In genomic region chr15:85811535-85812277, GRCm38 (mm10) we compare ENCODE assay signal across 8 mouse cellular contexts. TPM values are rescaled to one million over a fixed set of nuclear protein-coding genes. Genes with fewer than 3 reads are reported as not detected.
DNase-seq lines count a peak whose midpoint lies in the region; ATAC-seq lines count a peak whose summit lies in the region.

Gene Cdpf1 (minus strand): TSS chr15:85811697.

- 3% methylated on average over 33 of the region's 36 CpGs for WGBS in heart, embryonic 14.5 days
- WGBS in liver, embryonic 13.5 days (ENCODE audit: insufficient replicate concordance): 3% methylated on average over 34 of the region's 36 CpGs
- 2% methylated on average over 36 of the region's 36 CpGs for WGBS in stomach, embryonic 16.5 days

- peak; percentile 98 for DNase-seq in CD4-positive, CD25-positive, alpha-beta regulatory T cell, adult 2 months (ENCODE audit: low read depth, low spot score)
- DNase-seq in fibroblast of lung, adult 2 months (ENCODE audit: low read depth): peak; percentile 95
- DNase-seq in kidney, postnatal 14 days: peak; percentile 99
- DNase-seq in liver, embryonic 13.5 days: peak; percentile 98
- DNase-seq in neural tube, embryonic 10.5 days (ENCODE audit: extremely low spot score, low spot score): peak; percentile 98

- H3K4me2 ChIP-seq in heart, embryonic 14.5 days (ENCODE audit: low read length): peak within 1 kb of the TSS; percentile 82
- H3K4me2 ChIP-seq in liver, embryonic 13.5 days: peak within 1 kb of the TSS; percentile 74
- H3K4me2 ChIP-seq in stomach, embryonic 16.5 days (ENCODE audit: low read depth, low read length): peak within 1 kb of the TSS; percentile 82

- peak within 1 kb of the TSS; percentile 92 for H3K9ac ChIP-seq in heart, embryonic 14.5 days (ENCODE audit: low read length)
- H3K9ac ChIP-seq in liver, embryonic 13.5 days: peak within 1 kb of the TSS; percentile 85
- H3K9ac ChIP-seq in stomach, embryonic 16.5 days (ENCODE audit: low read length): peak within 1 kb of the TSS; percentile 90

- peaks cover 8% of the 10 kb centered on the region; the same call in 1 of the 2 replicates for H3K36me3 ChIP-seq in heart, embryonic 14.5 days (ENCODE audit: control insufficient read depth, insufficient read depth, low read length)
- H3K36me3 ChIP-seq in liver, embryonic 13.5 days: no peaks in the 10 kb centered on the region
- H3K36me3 ChIP-seq in stomach, embryonic 16.5 days (ENCODE audit: control insufficient read depth, insufficient read depth, low read length): no peaks in the 10 kb centered on the region

- peak within 1 kb of the TSS; percentile 51 for H3K27ac ChIP-seq in brown adipose tissue, adult 24 weeks (replicated peaks; ENCODE audit: low read depth, low read length)
- peak within 1 kb of the TSS; percentile 94 to 98 for H3K27ac ChIP-seq in heart, embryonic 14.5 days (replicated peaks in 1 of 2; ENCODE audit: control insufficient read depth in 1 of 2, insufficient read depth in 1 of 2, low read depth in 2 of 2, low read length in 2 of 2)
- H3K27ac ChIP-seq in liver, embryonic 13.5 days: peak within 1 kb of the TSS; percentile 86
- peak within 1 kb of the TSS; percentile 84 for H3K27ac ChIP-seq in stomach, embryonic 16.5 days (ENCODE audit: low read length)

- H3K27me3 ChIP-seq in heart, embryonic 14.5 days (ENCODE audit: control insufficient read depth, insufficient read depth, low read length): peaks cover 3% of the 10 kb centered on the region; the same call in 1 of the 2 replicates
- H3K27me3 ChIP-seq in liver, embryonic 13.5 days: no peaks in the 10 kb centered on the region
- no peaks in the 10 kb centered on the region for H3K27me3 ChIP-seq in stomach, embryonic 16.5 days (ENCODE audit: control insufficient read depth, insufficient read depth, low read length)

- H3K4me3 ChIP-seq in brown adipose tissue, adult 24 weeks (ENCODE audit: insufficient read depth, low read depth, low read length): peak within 1 kb of the TSS; percentile 71
- peak within 1 kb of the TSS; percentile 76 to 78 for H3K4me3 ChIP-seq in heart, embryonic 14.5 days (ENCODE audit: control insufficient read depth in 1 of 2, insufficient read depth in 1 of 2, low read depth in 1 of 2, low read length in 2 of 2)
- peak within 1 kb of the TSS; percentile 79 for H3K4me3 ChIP-seq in liver, embryonic 13.5 days (replicated peaks)
- H3K4me3 ChIP-seq in stomach, embryonic 16.5 days (replicated peaks; ENCODE audit: low read length): peak within 1 kb of the TSS; percentile 77

- H3K4me1 ChIP-seq in brown adipose tissue, adult 24 weeks (ENCODE audit: control insufficient read depth, insufficient read depth, insufficient read length, low read length): peaks cover 5% of the 10 kb centered on the region; the same call in 1 of the 2 replicates
- H3K4me1 ChIP-seq in heart, embryonic 14.5 days (ENCODE audit: control insufficient read depth in 2 of 2, insufficient read depth in 2 of 2, low read length in 2 of 2): peaks cover 4 to 11% of the 10 kb centered on the region in 2 experiments
- H3K4me1 ChIP-seq in liver, embryonic 13.5 days (replicated peaks): peaks cover 45% of the 10 kb centered on the region
- H3K4me1 ChIP-seq in stomach, embryonic 16.5 days (ENCODE audit: control insufficient read depth, insufficient read depth, low read length): peaks cover 13% of the 10 kb centered on the region

- peak; percentile 92 for ATAC-seq in heart, embryonic 14.5 days (ENCODE audit: insufficient number of reproducible peaks, insufficient read depth, low FRiP score, low read depth)
- ATAC-seq in liver, embryonic 13.5 days (ENCODE audit: low read depth): peak; percentile 90
- peak; percentile 96 for ATAC-seq in stomach, embryonic 16.5 days (ENCODE audit: insufficient read depth, low FRiP score)

- H3K9me3 ChIP-seq in heart, embryonic 14.5 days (ENCODE audit: control insufficient read depth, low read length): no peaks in the 10 kb centered on the region
- H3K9me3 ChIP-seq in liver, embryonic 13.5 days (replicated peaks): peaks cover 3% of the 10 kb centered on the region; the same call in 1 of the 2 replicates
- no peaks in the 10 kb centered on the region for H3K9me3 ChIP-seq in stomach, embryonic 16.5 days (replicated peaks; ENCODE audit: control insufficient read depth, low read length)

RNA-seq across cellular contexts. Expression of gene Cdpf1, which starts in this region (rescaled TPM):
- 27.8 and 29.8 TPM in 2 replicates for polyA plus RNA-seq in brown adipose tissue, adult 24 weeks (2012; ENCODE audit: insufficient read depth, insufficient read length, missing spikeins)
- polyA plus RNA-seq in heart, embryonic 14.5 days (2014; fragmentation: Nextera tagmentation; extraction: Ambion mirVana): 47.7 and 53.5 TPM in 2 replicates
- polyA plus RNA-seq in liver, embryonic 13.5 days (2015; fragmentation: Nextera tagmentation; extraction: Ambion mirVana): 25.9 and 27.7 TPM in 2 replicates
- polyA plus RNA-seq in stomach, embryonic 16.5 days (2015; fragmentation: Nextera tagmentation; extraction: Ambion mirVana): 36.7 and 39.9 TPM in 2 replicates

Comparison
In these comparisons a context has a peak if more than half of its experiments do, and no peak if none do; other contexts are left out.
1. Peak in every context shown above with its lines: DNase-seq, ATAC-seq, H3K4me3 ChIP-seq and H3K27ac ChIP-seq.